Mouse (Mus musculus) lung, postnatal 4 days (tissue): Measurements from ENCODE around the gene 1700001O22Rik.
A peak's percentile ranks its signal among the peaks of the same experiment; 100 is the strongest.

Source experiments
- DNase-seq, 2 experiments: peaks; one replicate each; pipeline ENCODE4 v3.0.0; 2021

The 1700001O22Rik gene

GRCm38 (mm10) chr2:30810573-30810972, 7.1 kb upstream of the 1700001O22Rik start:
- DNase-seq: no peak

- DNase-seq: peak in 1 of 2 experiments; percentile 56
These were observed 6.0 kb upstream of the 1700001O22Rik start for GRCm38 (mm10) chr2:30809503-30809902.

- no peak for DNase-seq
These were observed 4.8 kb upstream of the 1700001O22Rik start for GRCm38 (mm10) chr2:30808296-30808655.

- DNase-seq: peak; percentile 100
These were observed 4.3 kb upstream of the 1700001O22Rik start, which contains the start of gene Ntmt1 for GRCm38 (mm10) chr2:30807648-30808295. Gene Ntmt1, plus strand, starts transcription at chr2:30807826.

GRCm38 (mm10) chr2:30807147-30807647, 3.7 kb upstream of the 1700001O22Rik start:
- no peak for DNase-seq

- no peak for DNase-seq
These were observed 2.5 kb upstream of the 1700001O22Rik start for GRCm38 (mm10) chr2:30805983-30806382.

- peak; percentile 45 to 53 for DNase-seq
These were observed 2.2 kb downstream of the 1700001O22Rik start for GRCm38 (mm10) chr2:30801067-30801852.

- no peak for DNase-seq
These were observed 2.8 kb downstream of the 1700001O22Rik start for GRCm38 (mm10) chr2:30800671-30801066.

GRCm38 (mm10) chr2:30799456-30799855, 4.0 kb downstream of the 1700001O22Rik start:
- DNase-seq: no peak

GRCm38 (mm10) chr2:30796382-30796781, 7.1 kb downstream of the 1700001O22Rik start:
- peak; percentile 83 to 88 for DNase-seq

GRCm38 (mm10) chr2:30795889-30796275, 7.6 kb downstream of the 1700001O22Rik start:
- DNase-seq: peak in 1 of 2 experiments; percentile 41

GRCm38 (mm10) chr2:30795271-30795888, 8.1 kb downstream of the 1700001O22Rik start:
- DNase-seq: no peak

- peak; percentile 94 to 97 for DNase-seq
These were observed 9.0 kb downstream of the 1700001O22Rik start for GRCm38 (mm10) chr2:30794179-30795108.

- no peak for DNase-seq
These were observed 11.4 kb downstream of the 1700001O22Rik start for GRCm38 (mm10) chr2:30792061-30792460.

GRCm38 (mm10) chr2:30787466-30787865, 16.0 kb downstream of the 1700001O22Rik start:
- peak in 1 of 2 experiments; percentile 52 for DNase-seq

- DNase-seq: peak; percentile 85 to 92
These were observed 19.1 kb downstream of the 1700001O22Rik start for GRCm38 (mm10) chr2:30784078-30784994.

GRCm38 (mm10) chr2:30783346-30783745, 20.1 kb downstream of the 1700001O22Rik start:
- DNase-seq: peak; percentile 65 to 80

- no peak for DNase-seq
These were observed 20.9 kb downstream of the 1700001O22Rik start for GRCm38 (mm10) chr2:30782312-30783290.

GRCm38 (mm10) chr2:30779241-30779640, 24.2 kb downstream of the 1700001O22Rik start:
- DNase-seq: no peak

GRCm38 (mm10) chr2:30778235-30778634, 25.2 kb downstream of the 1700001O22Rik start:
- DNase-seq: no peak
